Mouse (Mus musculus) liver, postnatal 0 days (tissue): ENCODE measurements at regions not wholly inside any gene's neighbourhood (a gene's known extent, or its start where the extent isn't known, plus 50 kb on each side); places are given as distances from the start of the nearest gene placed in this dataset.

Experiments used
- CTCF ChIP-seq: sonication (generic); IDR thresholded peaks from 2 replicates; pipeline ENCODE4 v1.5.1; 2016; ENCODE audit warnings: antibody characterized with exemption, low read depth
- EP300 ChIP-seq: IDR thresholded peaks from 2 replicates; pipeline ENCODE4 v1.6.1; 2016; ENCODE audit warnings: antibody characterized with exemption, low read depth, mild to moderate bottlenecking

DNA sequence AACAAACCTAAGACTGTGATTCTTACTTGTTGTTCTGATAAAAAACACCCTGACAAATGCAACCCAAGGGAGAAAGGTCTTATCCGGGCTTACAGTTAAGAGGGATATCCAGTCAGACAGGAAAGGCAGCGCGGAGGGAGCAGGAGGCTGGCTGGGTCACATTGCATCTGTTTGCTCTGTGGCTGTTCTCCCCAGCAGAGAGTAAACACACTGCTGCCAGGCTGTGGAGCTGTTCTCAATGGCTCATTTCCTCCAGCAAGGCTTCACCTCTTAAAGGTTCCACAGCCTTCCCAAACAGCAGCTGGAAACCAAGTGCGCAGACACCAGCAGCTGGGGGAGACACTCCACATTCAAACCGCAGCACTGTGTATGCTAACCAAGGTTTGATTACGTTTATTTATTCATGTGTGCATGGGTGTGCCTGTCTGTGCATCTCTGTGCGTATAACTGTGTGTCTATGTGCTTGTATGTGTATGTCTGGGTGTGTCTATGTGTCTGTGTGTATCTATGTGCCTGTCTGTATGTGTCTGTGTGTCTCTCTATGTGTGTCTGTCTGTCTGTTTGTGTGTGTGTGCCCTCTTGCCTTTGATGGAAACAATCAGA lies 179.2 kb upstream of the Ipo5 start:
- TF ChIP-seq EP300 (no peak), CTCF (no peak)
